In genomic region chr12:54697791-54698250, GRCm38 (mm10) we compare ENCODE assay signal across 9 mouse cellular contexts. TPM values are rescaled to one million over a fixed set of nuclear protein-coding genes. Genes with fewer than 3 reads are reported as not detected.
DNase-seq lines count a peak whose midpoint lies in the region; ATAC-seq lines count a peak whose summit lies in the region.
"Had no signal": no experiment of that assay in that cellular context is flagged by ENCODE, and none has a peak within 500 bp of the region (broad histone marks: within the 10 kb centered on the region; RNA-seq: fewer than 3 reads in every experiment).

No protein-coding gene starts in this region.

- H3K27me3 ChIP-seq in hindbrain, embryonic 12.5 days, result no peaks in the 10 kb centered on the region
- no peaks in the 10 kb centered on the region for H3K27me3 ChIP-seq in hindbrain, embryonic 10.5 days (ENCODE audit: insufficient read depth, poor library complexity, severe bottlenecking)
- H3K27me3 ChIP-seq in hindbrain, embryonic 16.5 days (replicated peaks; ENCODE audit: control insufficient read depth, insufficient read depth, low read length), result no peaks in the 10 kb centered on the region
- H3K27me3 ChIP-seq: embryonic facial prominence, embryonic 12.5 days had no signal

- peak; percentile 64 for DNase-seq in cerebellum, adult 9-10 months
- DNase-seq in cerebellum, postnatal 36 days, result no peak
- DNase-seq in hindbrain, embryonic 10.5 days (ENCODE audit: low spot score), result no peak
- DNase-seq in CD4-positive helper T cell, adult 2 months (ENCODE audit: low read depth, low spot score), result peak; percentile 27
- DNase-seq in ovary, postnatal 36 days (ENCODE audit: low spot score), result no peak
- DNase-seq in embryo, embryonic 10.5 days (ENCODE audit: low spot score), result no peak

- H3K4me1 ChIP-seq in hindbrain, embryonic 12.5 days, result peaks cover 4% of the 10 kb centered on the region; the same call in 1 of the 2 replicates
- peaks cover 9% of the 10 kb centered on the region; the same call in 1 of the 2 replicates for H3K4me1 ChIP-seq in hindbrain, embryonic 10.5 days (replicated peaks)
- peaks cover 11% of the 10 kb centered on the region for H3K4me1 ChIP-seq in hindbrain, embryonic 16.5 days (ENCODE audit: control insufficient read depth, insufficient read depth, low read depth, low read length)

- ATAC-seq in hindbrain, embryonic 12.5 days (ENCODE audit: low FRiP score), result no peak
- ATAC-seq in hindbrain, embryonic 16.5 days, result no peak

- no peak overlapping the region for H3K4me2 ChIP-seq in hindbrain, embryonic 12.5 days (replicated peaks)
- H3K4me2 ChIP-seq in hindbrain, embryonic 16.5 days (ENCODE audit: low read length), result no peak overlapping the region
- H3K4me2 ChIP-seq: embryonic facial prominence, embryonic 12.5 days had no signal

- no peaks in the 10 kb centered on the region for H3K36me3 ChIP-seq in hindbrain, embryonic 12.5 days
- peaks cover under 1% of the 10 kb centered on the region; the same call in 1 of the 2 replicates for H3K36me3 ChIP-seq in hindbrain, embryonic 10.5 days
- H3K36me3 ChIP-seq in hindbrain, embryonic 16.5 days (ENCODE audit: control insufficient read depth, insufficient read depth, low read length), result no peaks in the 10 kb centered on the region
- H3K36me3 ChIP-seq: embryonic facial prominence, embryonic 12.5 days had no signal

- no peak overlapping the region for H3K9ac ChIP-seq in hindbrain, embryonic 12.5 days
- H3K9ac ChIP-seq in hindbrain, embryonic 16.5 days (ENCODE audit: low read depth, low read length), result no peak overlapping the region
- H3K9ac ChIP-seq: embryonic facial prominence, embryonic 12.5 days had no signal

- no peaks in the 10 kb centered on the region for H3K9me3 ChIP-seq in hindbrain, embryonic 12.5 days (replicated peaks)
- H3K9me3 ChIP-seq in hindbrain, embryonic 10.5 days, result no peaks in the 10 kb centered on the region
- H3K9me3 ChIP-seq in hindbrain, embryonic 16.5 days (ENCODE audit: control insufficient read depth, low read length), result no peaks in the 10 kb centered on the region
- H3K9me3 ChIP-seq: embryonic facial prominence, embryonic 12.5 days had no signal

- no peak overlapping the region for H3K4me3 ChIP-seq in hindbrain, embryonic 12.5 days
- H3K4me3 ChIP-seq in hindbrain, embryonic 10.5 days, result no peak overlapping the region
- no peak overlapping the region for H3K4me3 ChIP-seq in hindbrain, embryonic 16.5 days (ENCODE audit: low read length)
- H3K4me3 ChIP-seq: embryonic facial prominence, embryonic 12.5 days had no signal

- whole genome bisulfite sequencing in hindbrain, embryonic 12.5 days, result 62% methylated on average over 6 of the region's 6 CpGs
- WGBS in hindbrain, embryonic 10.5 days, result 63% methylated on average over 6 of the region's 6 CpGs
- WGBS in hindbrain, embryonic 16.5 days, result 61% methylated on average over 6 of the region's 6 CpGs

- H3K27ac ChIP-seq in hindbrain, embryonic 12.5 days, result peak overlapping the region; percentile 26; the same call in 1 of the 2 replicates
- H3K27ac ChIP-seq in hindbrain, embryonic 10.5 days, result no peak overlapping the region
- 0 out of 2 replicates have a peak overlapping the region, but pooled peaks have one; percentile 17 for H3K27ac ChIP-seq in hindbrain, embryonic 16.5 days (ENCODE audit: low read depth, low read length)
- H3K27ac ChIP-seq: embryonic facial prominence, embryonic 12.5 days had no signal

RNA-seq across cellular contexts. Expression of gene Eapp, which starts 2.1 kb away (rescaled TPM):
- 79.8 and 85.3 TPM in 2 replicates for polyA plus RNA-seq in hindbrain, embryonic 12.5 days (2016; fragmentation: Nextera tagmentation; extraction: Ambion mirVana)
- polyA plus RNA-seq in hindbrain, embryonic 10.5 days (2016; fragmentation: Nextera tagmentation; extraction: Ambion mirVana), result 74.2 and 75.9 TPM in 2 replicates
- polyA plus RNA-seq in hindbrain, embryonic 16.5 days (2015; fragmentation: Nextera tagmentation; extraction: Ambion mirVana), result 73.4 and 81.1 TPM in 2 replicates

RNA-seq across cellular contexts. Expression of gene Sptssa, which starts 41.4 kb away (rescaled TPM):
- polyA plus RNA-seq in hindbrain, embryonic 12.5 days (2016; fragmentation: Nextera tagmentation; extraction: Ambion mirVana), result 166 and 176 TPM in 2 replicates
- 164 TPM in 2 replicates for polyA plus RNA-seq in hindbrain, embryonic 10.5 days (2016; fragmentation: Nextera tagmentation; extraction: Ambion mirVana)
- polyA plus RNA-seq in hindbrain, embryonic 16.5 days (2015; fragmentation: Nextera tagmentation; extraction: Ambion mirVana), result 198 and 213 TPM in 2 replicates

Comparison
In these comparisons a context has a peak if more than half of its experiments do, and no peak if none do; other contexts are left out.
1. DNase-seq: peak in cerebellum, adult 9-10 months (single experiment) and CD4-positive helper T cell, adult 2 months (single experiment); none in cerebellum, postnatal 36 days (0 of 2), hindbrain, embryonic 10.5 days (single experiment), ovary, postnatal 36 days (single experiment) and embryo, embryonic 10.5 days (single experiment).